Mouse (Mus musculus) heart, embryonic 11.5 days (tissue): Measurements from ENCODE around the gene Ddo. TPM values are rescaled to one million over a fixed set of nuclear protein-coding genes. Genes with fewer than 3 reads are reported as not detected.

Source experiments
- ATAC-seq: fragments of 200-750 bp; cut with Nextera tagmentation; replicated peaks from 2 replicates; pipeline ENCODE4 v1.8.0; 2017; ENCODE audit warnings: moderate library complexity; ENCODE audit not compliant: insufficient number of reproducible peaks, low FRiP score, low TSS enrichment
- H3K27ac ChIP-seq: fragments of 300-500 bp; sonication (generic); 2 replicates; pipeline ENCODE4 v1.5.1; 2014; ENCODE audit warnings: mild to moderate bottlenecking, low read depth, low read length
- H3K27me3 ChIP-seq: fragments of 300-500 bp; sonication (generic); 2 replicates; pipeline ENCODE4 v1.6.1; 2014; ENCODE audit warnings: mild to moderate bottlenecking, low read length, mixed read lengths; ENCODE audit not compliant: control insufficient read depth, insufficient read depth
- H3K36me3 ChIP-seq: fragments of 300-500 bp; sonication (generic); 2 replicates; pipeline ENCODE4 v1.6.1; 2014; ENCODE audit warnings: mild to moderate bottlenecking, low read length, moderate library complexity, mixed read lengths; ENCODE audit not compliant: control insufficient read depth, insufficient read depth
- H3K4me1 ChIP-seq: fragments of 300-500 bp; sonication (generic); 2 replicates; pipeline ENCODE4 v1.6.1; 2014; ENCODE audit warnings: low read length; ENCODE audit not compliant: control insufficient read depth, insufficient read depth
- H3K4me2 ChIP-seq: fragments of 300-500 bp; sonication (generic); 2 replicates; pipeline ENCODE4 v1.6.1; 2014; ENCODE audit warnings: mild to moderate bottlenecking, moderate library complexity
- H3K4me3 ChIP-seq: fragments of 300-500 bp; sonication (generic); 2 replicates; pipeline ENCODE4 v1.5.1; 2014; ENCODE audit warnings: low read depth, low read length
- H3K9ac ChIP-seq: fragments of 300-500 bp; sonication (generic); 2 replicates; pipeline ENCODE4 v1.6.1; 2014; ENCODE audit warnings: mild to moderate bottlenecking, low read depth, low read length, moderate library complexity
- H3K9me3 ChIP-seq: fragments of 300-500 bp; sonication (generic); replicated peaks from 2 replicates; pipeline ENCODE4 v1.6.1; 2016; ENCODE audit warnings: low read length; ENCODE audit not compliant: control insufficient read depth
- WGBS: fragments of 180-500 bp; shearing (Covaris S2); extraction: QIAGEN DNeasy Blood & Tissue Kit; methylation state at CpG from one replicate; pipeline ENCODE4 v1.1.7; 2014; ENCODE audit not compliant: insufficient replicate concordance; 5-methylcytosine and 5-hydroxymethylcytosine counted together
- polyA plus RNA-seq: library from polyadenylated mRNA; unstranded; fragments of >200 nt; fragmentation: Nextera tagmentation; extraction: Ambion mirVana; gene quantifications from 2 replicates; pipeline ENCODE4 v1.2.1, GENCODE M21; 2014

Ddo gene
- polyA plus RNA-seq, 1 experiment from 2014 or later, result 5.3 TPM

GRCm38 (mm10) chr10:40643126-40643525, 13.3 kb downstream of the Ddo start:
- Histone ChIP-seq H3K27ac (no peak overlapping the region), H3K4me1 (peaks cover 6% of the 10 kb centered on the region), H3K27me3 (no peaks in the 10 kb centered on the region), H3K4me3 (no peak overlapping the region), H3K4me2 (no peak overlapping the region), H3K9ac (no peak overlapping the region), H3K36me3 (no peaks in the 10 kb centered on the region), H3K9me3 (no peaks in the 10 kb centered on the region)
- 68% methylated on average over 5 of the region's 5 CpGs for WGBS
- ATAC-seq, result no peak

GRCm38 (mm10) chr10:40644456-40644855, 14.6 kb downstream of the Ddo start:
- no peak overlapping the region for H3K4me2 ChIP-seq
- WGBS, result 62% methylated on average over 9 of the region's 9 CpGs
- ATAC-seq, result no peak
- H3K36me3 ChIP-seq, result no peaks in the 10 kb centered on the region
- H3K9ac ChIP-seq, result no peak overlapping the region
- H3K4me3 ChIP-seq, result no peak overlapping the region
- H3K27me3 ChIP-seq, result no peaks in the 10 kb centered on the region
- H3K27ac ChIP-seq, result no peak overlapping the region
- H3K4me1 ChIP-seq, result no peaks in the 10 kb centered on the region; the same call in 1 of the 2 replicates
- no peaks in the 10 kb centered on the region for H3K9me3 ChIP-seq

GRCm38 (mm10) chr10:40645346-40645745, 15.5 kb downstream of the Ddo start:
- 63% methylated on average over 1 of the region's 1 CpGs for WGBS

GRCm38 (mm10) chr10:40648776-40649175, 19.0 kb downstream of the Ddo start:
- no peaks in the 10 kb centered on the region for H3K4me1 ChIP-seq
- H3K4me3 ChIP-seq, result no peak overlapping the region
- no peak overlapping the region for H3K9ac ChIP-seq
- 84% methylated on average over 12 of the region's 12 CpGs for WGBS
- no peaks in the 10 kb centered on the region for H3K36me3 ChIP-seq
- H3K27me3 ChIP-seq, result no peaks in the 10 kb centered on the region
- no peak overlapping the region for H3K4me2 ChIP-seq
- no peak for ATAC-seq
- no peak overlapping the region for H3K27ac ChIP-seq
- no peaks in the 10 kb centered on the region for H3K9me3 ChIP-seq

More at GRCm38 (mm10) chr10:40645346-40645745, 15.5 kb downstream of the Ddo start:
- no peaks in the 10 kb centered on the region for H3K27me3 ChIP-seq
- H3K27ac ChIP-seq, result no peak overlapping the region
- H3K9me3 ChIP-seq, result no peaks in the 10 kb centered on the region
- no peak for ATAC-seq
- H3K36me3 ChIP-seq, result no peaks in the 10 kb centered on the region
- H3K4me1 ChIP-seq, result no peaks in the 10 kb centered on the region
- H3K4me3 ChIP-seq, result no peak overlapping the region
- no peak overlapping the region for H3K9ac ChIP-seq
- no peak overlapping the region for H3K4me2 ChIP-seq

- no peaks in the 10 kb centered on the region for H3K9me3 ChIP-seq
- no peak overlapping the region for H3K4me3 ChIP-seq
- H3K36me3 ChIP-seq, result no peaks in the 10 kb centered on the region
- H3K27ac ChIP-seq, result no peak overlapping the region
- ATAC-seq, result no peak
- 31% methylated on average over 4 of the region's 4 CpGs for WGBS
- H3K9ac ChIP-seq, result no peak overlapping the region
- no peak overlapping the region for H3K4me2 ChIP-seq
- H3K27me3 ChIP-seq, result no peaks in the 10 kb centered on the region
- H3K4me1 ChIP-seq, result no peaks in the 10 kb centered on the region
Observed at GRCm38 (mm10) chr10:40649634-40650033, 19.8 kb downstream of the Ddo start.

GRCm38 (mm10) chr10:40651676-40652075, 21.9 kb downstream of the Ddo start:
- Histone ChIP-seq H3K4me1 (no peaks in the 10 kb centered on the region), H3K36me3 (no peaks in the 10 kb centered on the region), H3K27ac (no peak overlapping the region), H3K4me2 (no peak overlapping the region), H3K4me3 (no peak overlapping the region), H3K9ac (no peak overlapping the region), H3K27me3 (no peaks in the 10 kb centered on the region), H3K9me3 (no peaks in the 10 kb centered on the region)
- no peak for ATAC-seq
- WGBS, result 62% methylated on average over 2 of the region's 2 CpGs

GRCm38 (mm10) chr10:40665270-40665669, 35.5 kb downstream of the Ddo start:
- H3K4me3 ChIP-seq, result no peak overlapping the region
- no peak for ATAC-seq
- H3K9ac ChIP-seq, result no peak overlapping the region
- H3K9me3 ChIP-seq, result no peaks in the 10 kb centered on the region
- no peak overlapping the region for H3K27ac ChIP-seq
- H3K27me3 ChIP-seq, result no peaks in the 10 kb centered on the region
- 76% methylated on average over 3 of the region's 3 CpGs for WGBS
- H3K4me2 ChIP-seq, result no peak overlapping the region
- no peaks in the 10 kb centered on the region for H3K36me3 ChIP-seq
- H3K4me1 ChIP-seq, result no peaks in the 10 kb centered on the region

GRCm38 (mm10) chr10:40666943-40667342, 37.1 kb downstream of the Ddo start:
- no peaks in the 10 kb centered on the region for H3K27me3 ChIP-seq
- no peaks in the 10 kb centered on the region for H3K36me3 ChIP-seq
- H3K4me1 ChIP-seq, result no peaks in the 10 kb centered on the region
- no peak overlapping the region for H3K27ac ChIP-seq
- H3K9ac ChIP-seq, result no peak overlapping the region
- no peak for ATAC-seq
- H3K9me3 ChIP-seq, result no peaks in the 10 kb centered on the region
- 88% methylated on average over 1 of the region's 1 CpGs for WGBS
- no peak overlapping the region for H3K4me2 ChIP-seq
- no peak overlapping the region for H3K4me3 ChIP-seq

GRCm38 (mm10) chr10:40668640-40669039, 38.8 kb downstream of the Ddo start:
- Histone ChIP-seq H3K4me3 (no peak overlapping the region), H3K9ac (no peak overlapping the region), H3K27me3 (no peaks in the 10 kb centered on the region), H3K36me3 (no peaks in the 10 kb centered on the region), H3K4me2 (no peak overlapping the region), H3K27ac (no peak overlapping the region), H3K9me3 (no peaks in the 10 kb centered on the region), H3K4me1 (no peaks in the 10 kb centered on the region)
- no peak for ATAC-seq
